Mouse (Mus musculus): ENCODE results near the gene Aptx.

Gene Aptx

DNA sequence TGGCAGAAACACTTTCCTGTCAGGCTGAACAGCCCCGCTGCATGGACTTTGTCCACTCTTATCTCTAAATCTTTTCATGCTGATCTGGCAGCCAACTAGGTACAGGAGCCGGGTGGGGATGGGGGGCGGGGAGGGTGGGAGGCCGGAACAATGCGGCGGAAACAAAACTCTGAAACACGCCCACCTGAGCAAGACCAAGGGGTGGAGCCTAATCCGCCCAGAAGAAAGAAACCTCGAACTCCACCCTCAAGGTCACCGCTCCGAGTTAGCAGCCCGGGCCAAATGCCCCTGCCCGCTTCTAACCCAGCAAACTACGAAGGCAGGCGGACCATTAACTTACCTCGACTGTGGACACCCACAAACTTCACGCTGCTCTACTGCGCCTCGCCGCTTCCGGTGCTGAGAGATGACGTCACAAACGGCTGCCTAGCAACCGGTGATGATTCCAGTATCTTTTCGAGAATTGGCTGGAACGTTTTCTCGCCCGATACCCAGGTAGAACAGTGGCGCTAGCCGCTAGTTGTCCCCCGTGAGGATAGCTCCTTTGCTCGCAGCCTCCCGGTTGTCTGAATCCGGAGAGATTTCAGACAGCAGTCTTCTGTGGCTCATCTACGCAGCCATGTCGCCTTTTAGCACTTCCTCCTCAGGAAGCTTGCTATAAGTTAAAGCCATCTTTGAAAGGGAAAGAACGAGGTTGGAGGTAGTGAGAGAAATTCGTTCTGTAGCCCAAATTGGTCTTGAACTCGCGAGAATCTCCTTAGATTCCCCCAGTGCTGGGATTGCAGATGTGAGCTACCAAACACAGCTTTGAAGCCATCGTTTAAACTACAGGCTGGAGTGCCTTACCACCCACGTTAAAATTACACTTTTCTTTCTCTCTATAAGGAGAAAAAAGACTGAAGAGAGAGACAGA lies at the start of gene Aptx:
Gene Aptx, minus strand, starts transcription at position 398 of the 913 bp plus-strand sequence.
- DNase-seq (ENCODE audit: low read depth): peak; percentile 99

DNA sequence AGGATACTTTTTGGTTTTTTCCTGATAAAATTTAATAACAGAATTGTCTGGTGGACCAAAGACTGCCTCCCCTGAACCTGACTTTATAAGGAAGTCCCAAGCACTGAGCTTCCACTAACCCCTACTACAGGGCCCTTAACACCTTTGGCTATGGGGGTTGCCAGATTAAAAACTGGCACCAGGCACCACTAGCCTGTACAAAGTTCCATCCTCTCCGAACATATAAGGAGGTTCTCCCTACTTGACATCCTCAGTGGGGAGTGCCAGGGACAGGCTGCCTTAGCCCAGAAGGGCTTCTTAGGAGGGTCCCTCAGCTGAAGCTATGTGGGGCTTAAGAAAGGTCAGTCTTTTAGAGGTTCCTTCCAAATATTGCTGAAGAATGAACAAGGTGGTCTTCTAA lies 32.4 kb upstream of the Aptx start:
- DNase-seq (ENCODE audit: low read depth): no peak

DNA sequence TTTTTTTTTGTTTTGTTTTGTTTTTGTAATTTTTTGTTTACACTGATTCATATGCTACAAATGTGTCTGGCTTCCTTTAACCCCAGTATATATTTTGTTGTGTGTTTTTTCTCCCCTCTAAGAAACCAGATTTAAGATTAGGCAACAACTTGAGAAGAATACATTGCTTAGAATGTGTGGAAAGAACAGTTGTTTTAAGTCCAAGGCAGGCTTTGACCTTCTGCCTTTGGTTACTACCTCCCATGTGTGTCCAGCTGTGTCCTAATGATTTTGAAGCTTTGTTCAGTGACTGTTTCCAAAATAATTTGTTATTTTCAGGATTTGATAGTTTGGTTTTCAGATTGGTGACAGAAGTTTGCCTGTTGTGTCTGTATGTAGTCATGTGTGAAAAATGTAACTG lies 28.3 kb upstream of the Aptx start:
- no peak for DNase-seq (ENCODE audit: low read depth)

DNA sequence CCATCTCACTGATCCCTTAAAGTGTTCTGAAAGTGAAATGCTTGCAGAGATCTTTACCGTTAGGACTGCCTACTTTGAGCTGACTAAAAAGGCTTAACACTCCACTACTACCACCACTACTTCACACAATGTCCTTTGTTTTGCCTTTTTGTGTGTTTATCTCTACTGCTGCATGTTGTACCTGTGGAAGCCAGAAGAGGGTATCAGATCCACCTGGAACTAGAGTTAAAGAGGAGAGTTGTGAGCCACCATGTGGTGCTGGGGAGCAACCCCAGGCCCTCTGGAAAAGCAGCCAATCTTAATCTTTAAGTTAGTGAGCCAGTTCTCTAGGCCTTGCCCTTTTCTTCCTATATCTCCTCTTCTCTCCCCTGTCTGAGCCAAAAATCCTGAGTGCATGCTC lies 24.3 kb upstream of the Aptx start:
- peak; percentile 49 for DNase-seq (ENCODE audit: low read depth)

DNA sequence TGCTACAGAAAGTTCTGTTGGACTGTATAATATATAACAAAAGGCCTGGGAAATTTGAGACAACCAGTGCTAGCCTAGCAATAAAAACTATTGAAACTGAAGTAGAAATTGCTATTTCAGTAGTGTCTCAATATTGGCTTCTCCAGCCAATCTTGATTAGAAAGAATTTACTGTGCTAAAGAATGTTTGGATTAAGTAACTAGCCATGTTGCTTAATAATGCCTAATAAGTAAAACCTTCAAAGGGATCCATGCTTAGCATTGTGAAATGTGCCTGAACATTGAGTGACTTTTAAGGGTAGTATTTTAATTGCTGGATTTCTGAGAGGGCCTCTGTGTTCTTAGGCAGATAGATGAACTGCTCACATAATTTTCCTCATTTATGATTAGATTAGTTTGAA lies 22.6 kb upstream of the Aptx start:
- DNase-seq (ENCODE audit: low read depth): no peak

DNA sequence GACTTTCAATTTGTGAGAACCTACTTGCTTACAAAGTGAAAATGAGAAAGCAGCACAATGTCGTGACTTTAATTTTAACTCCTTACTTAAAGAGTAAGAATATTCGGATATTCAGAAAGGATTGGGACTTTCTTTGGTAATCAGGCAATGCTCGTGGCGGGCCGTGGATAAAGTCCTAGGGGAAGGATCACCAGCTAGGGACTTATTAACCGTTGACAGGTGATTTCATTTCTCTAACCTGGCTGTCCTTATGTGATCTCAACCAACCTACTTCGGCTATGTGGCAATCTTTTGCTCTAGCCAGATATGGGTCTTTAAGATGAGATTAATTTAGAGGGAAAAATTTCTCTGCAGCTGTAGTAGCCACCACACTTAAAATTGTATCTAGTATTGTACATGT lies 22.1 kb upstream of the Aptx start:
- DNase-seq (ENCODE audit: low read depth): no peak

DNA sequence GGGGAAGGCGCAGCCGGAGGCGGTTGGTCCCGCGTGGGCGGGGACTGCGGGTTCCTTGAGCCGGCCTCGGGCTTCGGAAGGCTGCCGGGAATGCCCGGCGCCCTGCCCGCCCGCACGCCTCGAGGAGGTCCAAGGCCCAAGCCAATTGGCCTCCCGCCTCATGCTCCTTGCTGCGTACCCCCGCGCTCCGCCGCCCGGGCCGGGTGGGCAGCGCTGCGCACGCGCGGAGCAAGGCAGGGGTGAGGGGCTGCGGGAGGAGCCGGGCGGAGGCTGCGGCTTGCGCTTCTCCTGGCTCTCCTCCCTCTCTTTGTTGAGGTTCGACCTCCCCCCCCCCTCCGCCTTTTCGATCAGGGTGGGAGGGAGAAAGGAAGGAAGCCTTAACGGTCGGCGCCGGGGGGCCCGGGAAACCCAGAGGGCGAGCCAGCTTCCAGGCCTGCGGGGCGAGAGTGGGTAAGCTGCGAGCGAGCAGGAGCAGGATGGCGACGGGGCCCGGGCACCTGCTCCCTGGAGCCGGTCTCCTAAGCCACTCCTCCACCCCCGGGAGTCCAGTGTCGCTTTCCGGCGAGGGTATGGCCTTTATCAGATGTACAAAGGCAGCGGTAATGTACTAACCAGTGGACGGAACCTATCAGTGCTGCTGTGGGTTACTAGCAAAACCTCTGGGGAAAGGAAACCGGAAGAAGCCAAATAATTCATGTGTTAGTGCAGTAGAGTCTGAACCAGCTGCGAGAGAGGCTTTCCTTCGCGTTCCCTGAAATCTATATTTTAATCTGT lies 19.9 kb upstream of the Aptx start:
- DNase-seq (ENCODE audit: low read depth): peak; percentile 88

DNA sequence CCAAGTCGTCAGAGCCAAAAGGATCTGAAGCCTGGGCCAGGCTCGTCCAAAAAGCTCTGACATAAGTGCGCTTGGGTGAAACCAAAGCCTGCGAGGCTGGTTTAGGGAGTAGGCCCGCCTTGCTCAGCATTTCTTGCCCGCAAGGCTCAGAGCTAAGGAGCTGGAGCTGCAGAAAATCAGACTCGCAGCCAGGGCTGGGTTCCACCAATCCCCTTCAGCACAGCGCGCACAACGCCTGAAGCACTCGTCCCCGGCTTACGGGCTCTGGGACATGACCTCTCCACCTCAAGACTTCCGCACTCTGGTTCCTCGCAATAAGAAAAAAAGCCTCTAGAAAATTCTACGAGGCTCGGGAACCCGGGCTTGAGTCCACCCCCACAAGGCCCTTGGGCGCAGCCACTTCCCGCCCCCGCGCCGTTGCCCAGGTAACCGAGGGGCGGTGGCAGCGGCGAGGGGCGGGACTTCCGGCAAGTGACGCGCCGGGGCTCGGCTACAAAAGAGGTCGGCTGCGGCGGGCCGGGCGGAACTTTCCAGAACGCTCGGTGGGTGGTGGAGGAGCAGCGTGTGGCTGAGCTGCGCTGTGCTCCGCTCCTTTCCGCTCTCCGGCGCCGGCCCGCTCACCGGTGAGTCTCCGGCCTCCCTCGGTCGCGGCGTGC lies 19.1 kb upstream of the Aptx start, which contains the start of gene Dnaja1:
Gene Dnaja1, plus strand, starts transcription at position 140 of the 656 bp plus-strand sequence.
- DNase-seq (ENCODE audit: low read depth): peak; percentile 98

DNA sequence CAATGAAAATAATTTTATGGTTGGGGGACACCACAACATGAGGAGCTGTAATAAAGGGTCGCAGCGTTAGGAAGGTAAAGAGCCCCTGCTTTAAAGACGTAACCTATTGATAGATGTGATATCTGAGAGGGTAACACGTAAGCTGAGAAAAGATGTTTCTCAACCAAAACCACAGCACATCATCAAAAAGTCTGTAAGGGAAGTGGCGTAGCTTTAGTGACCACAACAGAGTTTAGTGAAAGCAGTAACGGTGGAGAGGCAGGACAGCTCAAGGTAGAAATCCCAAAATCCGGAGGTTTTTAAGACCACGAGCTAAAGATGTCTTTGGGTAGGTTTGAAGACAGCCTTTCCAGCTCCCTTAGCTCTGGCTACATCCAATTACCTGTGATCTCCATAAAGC lies 17.9 kb upstream of the Aptx start:
- DNase-seq (ENCODE audit: low read depth): peak; percentile 90

DNA sequence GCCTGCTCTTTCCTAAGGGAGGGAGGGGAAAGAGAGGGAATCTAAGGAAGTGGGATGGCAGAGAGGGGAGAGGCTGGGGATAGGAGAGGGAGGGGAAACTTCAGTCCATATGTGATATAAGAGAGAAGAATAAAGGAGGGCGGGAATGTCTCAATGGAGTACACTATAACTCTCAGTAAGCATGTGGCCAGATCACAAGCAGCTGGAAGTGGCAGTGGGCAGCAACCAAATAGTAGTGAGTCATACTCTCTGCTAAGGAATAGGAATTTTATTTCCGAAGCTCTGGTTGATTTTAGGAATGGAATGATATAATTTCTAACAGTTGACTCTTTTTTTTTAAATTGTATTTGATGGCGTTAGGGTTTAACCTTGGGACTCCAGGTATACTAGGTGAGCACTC lies 14.1 kb upstream of the Aptx start:
- DNase-seq (ENCODE audit: low read depth): no peak

DNA sequence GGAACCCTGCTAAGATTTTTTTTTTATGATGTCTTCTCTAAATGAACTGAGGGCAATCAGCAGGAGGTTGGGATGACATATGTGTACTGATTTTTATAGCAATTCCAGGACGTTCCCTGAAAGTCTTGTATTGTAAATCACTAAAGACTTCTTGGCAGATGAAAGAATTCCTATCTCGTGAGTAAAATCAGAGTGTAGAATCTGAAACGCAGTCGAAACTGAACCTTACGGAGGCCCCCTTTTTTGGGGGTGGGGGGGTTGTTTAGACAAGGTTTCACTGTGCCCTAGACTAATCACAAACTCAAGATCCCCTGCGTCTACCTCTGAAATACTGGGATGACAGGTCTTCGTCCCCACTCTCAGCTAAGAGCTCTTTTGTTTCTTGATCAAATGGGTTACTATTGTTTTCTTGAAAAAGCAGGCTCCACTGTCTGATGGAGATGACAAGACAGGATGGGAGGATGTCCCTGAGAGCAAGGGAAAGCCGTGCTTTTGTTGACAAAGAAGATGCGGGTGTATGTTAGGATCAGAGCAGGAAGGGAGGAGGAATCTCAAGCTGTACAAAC lies 799 bp upstream of the Aptx start:
- DNase-seq (ENCODE audit: low read depth): no peak

DNA sequence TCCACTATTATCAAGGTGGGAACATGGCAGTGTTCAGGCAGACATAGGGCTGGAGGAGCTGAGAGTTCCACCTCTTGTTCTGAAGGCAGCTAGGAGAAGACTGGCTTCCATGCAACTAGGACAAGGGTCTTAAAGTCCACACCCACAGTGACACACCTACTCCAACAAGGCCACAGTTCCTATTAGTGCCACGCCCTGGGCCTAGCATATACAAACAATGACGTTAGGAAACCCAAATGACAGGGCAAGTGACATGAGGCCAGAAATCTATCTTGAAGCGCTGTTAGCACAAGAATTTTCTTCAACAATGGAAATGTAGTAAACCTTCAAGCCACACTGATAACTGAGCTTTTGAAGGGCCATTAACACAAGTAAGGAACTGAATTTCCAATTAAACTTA lies 1.2 kb downstream of the Aptx start:
- DNase-seq (ENCODE audit: low read depth): peak; percentile 17

DNA sequence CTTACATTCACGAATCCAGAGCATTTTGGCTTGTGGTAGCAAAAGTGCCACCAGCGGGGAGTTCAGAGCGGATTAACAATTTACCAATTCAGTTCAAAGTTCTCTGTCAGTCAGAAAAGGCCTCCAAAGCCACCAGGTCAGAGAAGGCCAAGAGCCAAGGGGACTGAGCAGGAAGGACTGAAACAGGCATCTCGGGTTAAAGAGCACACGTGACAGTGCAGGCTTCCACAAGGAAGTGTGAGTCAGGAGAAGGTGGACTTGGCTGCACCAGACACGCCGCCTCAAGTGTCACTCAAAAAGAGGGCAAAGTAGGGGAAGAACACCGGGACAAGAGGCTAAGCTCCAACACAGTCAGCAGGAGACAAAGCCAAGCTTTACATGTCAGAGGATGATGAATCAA lies 2.8 kb downstream of the Aptx start:
- no peak for DNase-seq (ENCODE audit: low read depth)

DNA sequence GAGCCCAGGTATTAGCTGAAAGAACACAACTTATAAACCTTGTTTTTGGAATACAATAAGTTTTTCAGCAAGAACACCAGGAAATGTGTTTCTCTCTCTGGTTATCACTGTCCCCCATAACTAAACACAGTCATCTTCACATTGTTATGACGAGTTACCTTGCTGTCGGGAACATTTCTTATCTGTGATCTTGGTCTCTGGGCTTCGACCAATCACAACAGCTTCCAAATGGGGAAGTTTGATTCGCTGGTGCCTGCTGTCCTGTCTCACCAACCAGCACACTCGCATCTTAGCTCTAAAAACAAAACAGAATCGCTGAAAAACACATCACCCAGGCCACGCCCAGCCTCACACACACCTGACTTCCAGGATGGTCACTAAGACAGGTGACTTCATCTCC lies 5.9 kb downstream of the Aptx start:
- no peak for DNase-seq (ENCODE audit: low read depth)

DNA sequence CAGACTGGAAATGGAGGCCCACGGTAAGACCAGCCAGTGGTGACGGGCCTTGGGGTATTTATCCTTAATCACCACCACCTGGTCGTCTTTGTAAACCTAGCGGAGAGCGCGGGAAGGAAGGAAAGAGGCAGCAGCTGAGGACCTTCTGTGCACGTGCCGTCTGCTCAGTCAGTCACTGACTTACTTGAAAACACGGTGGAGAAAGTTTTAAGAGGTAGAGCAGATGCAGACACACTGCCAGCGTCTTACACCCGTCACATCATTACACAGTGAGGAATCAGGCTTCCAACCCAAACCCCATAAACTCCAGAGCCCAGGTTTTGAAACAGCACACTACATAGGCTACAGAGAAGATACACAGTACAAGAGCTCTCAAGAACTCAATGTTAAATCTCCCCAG lies 11.9 kb downstream of the Aptx start:
- DNase-seq (ENCODE audit: low read depth): no peak

DNA sequence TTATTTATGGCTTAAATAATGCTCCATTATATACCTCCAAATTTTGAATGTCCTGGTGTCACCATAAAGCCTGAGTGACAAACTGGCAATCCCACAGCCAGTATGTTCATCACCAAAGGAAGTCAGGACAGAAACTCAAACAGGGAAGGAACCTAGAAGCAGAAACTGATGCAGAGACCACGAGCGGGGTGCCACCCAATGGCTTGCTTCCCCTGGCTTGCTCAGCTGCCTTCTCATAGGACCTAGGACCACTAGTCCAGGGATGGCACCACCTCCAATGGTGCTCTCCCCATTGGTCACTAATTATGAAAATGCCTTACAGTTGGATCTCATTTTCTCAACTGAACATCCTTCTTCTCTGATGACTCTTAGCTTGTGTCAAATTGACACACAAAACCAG lies 19.7 kb downstream of the Aptx start:
- no peak for DNase-seq (ENCODE audit: low read depth)

DNA sequence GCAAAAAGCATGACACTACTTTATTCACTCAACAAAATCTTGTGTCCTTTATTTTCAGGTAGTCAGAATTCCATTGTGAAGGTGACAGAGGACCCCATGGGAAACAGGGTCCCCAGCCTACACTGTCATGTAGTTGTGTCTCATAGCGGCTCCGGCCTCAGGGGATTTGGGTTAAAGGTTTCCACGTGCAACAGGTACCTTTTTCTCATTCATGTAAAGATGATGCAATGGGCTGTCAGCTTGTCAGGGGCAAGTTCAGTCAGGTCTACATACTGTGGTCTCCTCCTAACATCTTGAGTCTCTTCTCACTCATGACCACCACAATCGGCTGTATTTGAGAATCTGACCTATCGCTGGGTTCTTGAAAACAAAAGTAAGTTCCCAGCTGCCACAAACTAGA lies 20.6 kb downstream of the Aptx start:
- DNase-seq (ENCODE audit: low read depth): no peak

DNA sequence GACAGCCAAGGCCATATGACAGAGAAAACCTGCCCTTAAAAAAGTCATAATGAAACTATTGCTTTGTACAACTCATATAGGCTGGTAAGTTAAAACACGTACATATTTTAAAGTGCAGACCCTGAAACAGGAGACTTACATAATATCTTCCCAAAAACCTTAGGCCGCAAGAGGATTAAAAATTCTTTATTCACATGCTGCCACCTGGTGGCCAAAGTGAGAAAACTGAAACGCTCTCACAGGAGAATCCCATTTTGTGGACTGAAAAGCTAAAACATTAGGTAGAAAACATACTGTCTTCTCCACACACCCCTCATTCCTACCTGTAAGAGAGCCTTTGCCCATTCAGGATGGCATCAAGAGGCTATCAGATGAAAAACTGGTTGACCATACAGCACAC lies 21.1 kb downstream of the Aptx start:
- DNase-seq (ENCODE audit: low read depth): peak; percentile 76

DNA sequence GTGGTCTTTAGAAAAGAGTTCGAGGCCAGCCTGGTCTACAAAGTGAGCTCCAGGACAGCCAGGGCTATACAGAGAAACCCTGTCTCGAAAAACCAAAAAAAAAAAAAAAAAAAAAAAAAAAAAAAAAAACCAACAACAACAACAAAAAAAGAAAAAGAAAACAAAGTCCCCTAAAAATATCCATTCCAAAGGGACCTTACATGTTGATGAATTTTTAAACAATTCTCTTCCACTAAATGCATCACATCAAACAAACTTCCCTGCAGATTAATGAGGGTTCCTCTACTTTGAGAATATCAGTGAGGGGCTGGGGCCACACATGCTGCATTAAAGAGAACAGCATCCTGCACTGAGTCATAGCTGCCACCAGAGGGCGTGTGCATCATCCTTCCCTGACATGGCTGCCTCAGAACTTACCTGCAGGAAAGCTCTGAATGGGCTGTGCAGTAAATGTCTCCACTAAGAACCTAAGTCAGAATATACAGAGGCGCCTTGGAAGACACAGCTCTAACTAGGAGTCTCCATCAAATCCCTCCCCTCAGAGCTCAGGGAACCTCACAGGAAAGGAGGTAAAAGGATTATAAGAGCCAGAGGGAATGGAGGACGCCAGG lies 22.6 kb downstream of the Aptx start:
- peak; percentile 86 for DNase-seq (ENCODE audit: low read depth)

DNA sequence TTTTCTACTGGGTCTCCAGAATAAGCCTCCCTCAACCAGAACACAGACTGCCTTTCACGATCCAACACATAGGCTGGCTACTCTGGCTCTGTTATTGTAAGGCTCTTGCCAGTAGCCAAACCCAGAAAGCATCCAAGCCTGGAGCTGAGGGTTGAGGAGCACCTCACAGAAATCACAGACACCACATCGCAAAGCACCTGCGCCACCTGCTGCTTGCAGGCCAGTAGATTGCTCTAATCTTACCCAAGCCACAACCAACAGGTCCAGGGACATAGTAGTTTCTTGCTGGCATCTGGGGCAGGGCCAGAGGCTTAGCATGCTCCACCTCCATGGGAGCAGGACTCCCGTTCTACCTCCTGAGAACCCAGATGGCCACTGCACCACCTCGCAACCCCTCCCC lies 25.9 kb downstream of the Aptx start:
- no peak for DNase-seq (ENCODE audit: low read depth)

DNA sequence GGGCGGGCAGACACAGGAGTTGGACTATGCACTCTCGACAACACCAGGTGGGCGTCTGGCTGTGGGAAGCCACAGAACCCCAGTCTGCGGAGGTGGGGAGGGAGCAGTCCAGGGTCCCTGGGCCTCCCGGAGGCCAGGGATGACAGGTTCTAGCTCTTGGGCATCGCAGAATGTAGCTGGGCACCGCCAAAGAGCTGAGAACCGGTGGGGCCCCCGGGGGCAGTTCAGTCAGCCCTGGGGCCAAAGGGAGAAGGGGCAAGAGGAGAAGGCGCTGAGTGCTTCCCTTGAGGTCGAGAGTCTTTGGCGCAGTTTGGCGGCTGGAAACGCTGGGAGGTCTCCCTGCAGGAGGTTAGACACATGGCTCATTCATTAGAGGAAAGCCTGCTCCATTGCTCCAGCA lies 26.7 kb downstream of the Aptx start:
- no peak for DNase-seq (ENCODE audit: low read depth)

DNA sequence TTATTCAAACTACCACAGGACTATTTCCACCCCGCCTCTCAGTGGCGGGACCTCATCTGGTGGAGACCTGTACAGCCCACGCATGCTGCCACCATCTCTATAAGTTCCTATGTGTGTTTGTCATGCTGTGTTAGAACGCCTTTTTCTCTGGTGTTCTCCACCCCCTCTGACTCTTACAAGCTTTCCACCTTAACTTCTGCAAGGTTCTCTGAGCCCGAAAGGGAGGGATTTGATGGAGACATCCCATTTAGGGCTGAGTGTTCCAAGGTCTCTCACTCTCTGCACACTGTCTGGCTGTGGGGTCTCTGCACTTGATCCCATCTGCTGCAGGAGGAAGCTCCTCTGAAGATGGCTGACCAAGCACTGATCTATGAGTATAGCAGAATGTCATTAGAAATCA lies 29.5 kb downstream of the Aptx start:
- no peak for DNase-seq (ENCODE audit: low read depth)

Measured in induced T-regulatory cell, adult 2 months (primary cell).